Mouse (Mus musculus) erythroblast, embryonic 14.5 days (primary cell): ENCODE measurements around the gene Hoxa13.

Experiments used
- GATA1 ChIP-seq: IDR thresholded peaks from 2 replicates; pipeline ENCODE4 v1.6.1; 2012; ENCODE audit warnings: low read length, inconsistent platforms, mixed read lengths
- TAL1 ChIP-seq: IDR thresholded peaks from 3 replicates; pipeline ENCODE4 v1.6.1; 2012; ENCODE audit warnings: low read length, inconsistent platforms, mixed read lengths

DNA sequence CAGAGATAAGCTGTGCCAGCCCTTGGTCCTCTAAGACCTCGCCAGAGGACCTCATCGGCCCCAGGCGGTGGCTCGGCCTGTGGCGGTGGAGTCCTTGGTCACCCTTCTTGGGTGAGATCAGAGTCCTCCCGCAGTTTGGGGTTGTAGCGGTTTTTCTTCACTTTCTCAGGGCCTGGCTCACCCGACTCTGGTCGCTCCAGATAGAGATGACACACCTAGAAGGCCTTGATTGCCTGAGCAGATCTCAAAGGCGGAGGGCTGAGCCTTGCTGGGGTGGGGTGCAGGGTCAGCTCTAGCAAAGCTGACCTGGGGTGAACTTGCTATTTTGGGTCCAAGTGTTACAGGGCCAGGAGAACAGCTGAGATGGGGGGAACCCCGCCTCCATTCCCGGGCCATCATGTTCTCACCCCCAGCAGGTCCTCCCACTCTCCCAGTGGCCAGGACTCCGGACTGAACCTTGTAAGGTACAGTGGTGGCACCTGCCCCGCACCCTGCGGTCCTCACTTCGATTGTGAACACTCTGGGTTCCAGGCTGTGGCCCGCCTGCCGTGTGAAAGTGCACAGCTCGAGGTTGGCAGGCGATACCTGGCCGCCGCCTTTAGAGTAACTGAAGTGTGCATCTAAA is 13.1 kb upstream of the Hoxa13 start:
- no peak for TF ChIP-seq GATA1
- TF ChIP-seq TAL1 = no peak
